Mouse (Mus musculus): ENCODE data around the gene Tmem30b.

DNA sequence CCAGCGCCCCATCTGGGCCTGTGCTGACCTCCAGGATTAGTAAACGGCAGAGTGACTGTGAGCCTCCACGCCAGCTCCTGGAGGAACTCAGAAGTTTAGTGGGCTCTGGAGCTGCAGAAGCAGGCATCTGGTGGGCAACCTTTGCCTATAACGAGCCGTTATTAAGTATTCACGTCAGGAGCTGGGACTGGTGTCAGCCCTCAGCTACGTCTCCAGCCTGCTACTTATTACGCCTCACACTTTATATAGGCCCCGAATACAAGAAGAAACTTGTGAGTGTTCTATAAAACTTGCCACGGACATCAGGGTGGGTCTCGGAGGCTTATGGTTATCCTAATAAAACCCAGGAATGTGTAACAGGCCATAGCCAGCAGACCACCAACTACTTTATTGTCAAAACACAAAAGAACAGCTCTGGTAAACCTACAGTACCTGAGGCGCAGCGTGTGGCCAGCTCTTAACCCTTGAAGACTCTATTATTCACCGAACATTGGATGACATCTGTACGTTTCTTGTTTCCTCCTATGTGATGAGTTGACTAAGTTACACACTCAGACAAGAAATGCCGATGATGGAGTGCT, 34.6 kb downstream of the Tmem30b start:
- TF ChIP-seq CHD2 (IDR thresholded peaks at IDR 0.05; ENCODE audit: low read depth, low read length) (no peak), HCFC1 (IDR thresholded peaks at IDR 0.05; ENCODE audit: borderline replicate concordance, insufficient read depth, low read length) (no peak)
